Mouse (Mus musculus) erythroblast, embryonic 14.5 days (primary cell): Measurements from ENCODE around the gene Alg2.

ENCODE experiments used
- GATA1 ChIP-seq: IDR thresholded peaks from 2 replicates; pipeline ENCODE4 v1.6.1; 2012; ENCODE audit warnings: low read length, inconsistent platforms, mixed read lengths
- TAL1 ChIP-seq: IDR thresholded peaks from 3 replicates; pipeline ENCODE4 v1.6.1; 2012; ENCODE audit warnings: low read length, inconsistent platforms, mixed read lengths

DNA sequence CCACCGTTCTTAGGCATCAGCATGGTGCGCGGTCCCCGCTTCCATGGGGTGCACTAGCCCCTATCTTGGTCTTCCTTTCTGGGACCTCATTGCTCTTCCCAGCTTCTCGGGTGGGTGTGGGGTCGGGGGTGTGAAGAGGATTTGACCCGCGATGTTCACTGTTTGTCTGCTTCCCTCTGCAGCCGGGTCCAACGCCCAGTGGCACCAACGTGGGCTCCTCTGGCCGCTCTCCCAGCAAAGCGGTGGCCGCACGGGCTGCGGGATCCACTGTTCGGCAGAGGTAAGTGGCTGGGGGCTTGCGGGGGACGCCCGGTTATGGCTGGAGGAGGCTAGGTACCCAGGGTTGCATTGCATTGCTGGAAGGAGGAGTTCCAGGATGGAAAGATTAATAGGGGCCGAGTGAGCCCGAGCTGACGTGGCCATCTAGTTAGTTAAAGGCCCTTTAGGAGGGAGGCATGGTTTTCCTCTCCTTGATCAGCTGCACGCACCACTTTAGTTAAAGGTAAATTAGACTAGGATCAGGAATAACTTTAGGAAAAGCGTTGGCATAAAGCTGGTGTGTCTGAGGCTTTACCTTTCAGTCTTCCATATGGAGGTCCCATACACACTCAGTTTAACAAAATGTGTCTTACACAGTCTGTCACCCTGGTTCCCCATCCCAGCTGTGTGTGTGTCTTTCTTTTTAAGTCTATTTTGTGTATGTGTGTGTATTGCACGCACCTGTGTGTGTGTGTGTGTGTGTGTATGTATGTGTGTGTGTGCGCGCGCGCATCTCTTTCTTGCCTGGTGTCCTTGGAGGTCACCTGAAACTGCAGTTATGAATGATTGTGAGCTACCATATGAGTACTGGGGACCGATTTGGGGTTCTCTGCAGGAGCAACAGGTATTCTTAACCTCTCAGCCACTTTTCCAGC is 854 bp upstream of the Alg2 start:
- TF ChIP-seq GATA1 (no peak), TAL1 (no peak)
